In genomic region chr3:131109066-131109685, GRCm38 (mm10) we compare ENCODE assay signal across 9 mouse cellular contexts. TPM values are rescaled to one million over a fixed set of nuclear protein-coding genes. Genes with fewer than 3 reads are reported as not detected.
DNase-seq lines count a peak whose midpoint lies in the region; ATAC-seq and TF ChIP-seq lines count a peak whose summit lies in the region.
"Had no signal": no experiment of that assay in that cellular context is flagged by ENCODE, and none has a peak within 500 bp of the region (broad histone marks: within the 10 kb centered on the region; RNA-seq: fewer than 3 reads in every experiment).

No protein-coding gene starts in this region.

- no peak for TF ChIP-seq POLR2A in testis, adult 2 months (IDR thresholded peaks at IDR 0.05; ENCODE audit: control insufficient read depth, low read depth, low read length)

- peaks cover 2% of the 10 kb centered on the region for H3K27me3 ChIP-seq in testis, adult 2 months (ENCODE audit: control insufficient read depth, insufficient read depth, low read length)
- peaks cover 26% of the 10 kb centered on the region for H3K27me3 ChIP-seq in limb, embryonic 10.5 days (ENCODE audit: low read depth, poor library complexity, severe bottlenecking)
- H3K27me3 ChIP-seq in stomach, embryonic 15.5 days (replicated peaks): peaks cover 86% of the 10 kb centered on the region

- peaks cover 37% of the 10 kb centered on the region for H3K4me1 ChIP-seq in testis, adult 2 months (ENCODE audit: control insufficient read depth, insufficient read depth, low read length)
- peaks cover 69% of the 10 kb centered on the region for H3K4me1 ChIP-seq in limb, embryonic 10.5 days
- H3K4me1 ChIP-seq in stomach, embryonic 15.5 days: peaks cover 39% of the 10 kb centered on the region

- H3K36me3 ChIP-seq in testis, adult 2 months (ENCODE audit: control insufficient read depth, insufficient read depth, low read length): no peaks in the 10 kb centered on the region
- H3K36me3 ChIP-seq in limb, embryonic 10.5 days: 0 out of 2 replicates have a peak, but pooled peaks cover 3% of the 10 kb centered on the region
- H3K36me3 ChIP-seq in stomach, embryonic 15.5 days: no peaks in the 10 kb centered on the region
- H3K36me3 ChIP-seq: liver, embryonic 15.5 days had no signal

- no peak overlapping the region for H3K27ac ChIP-seq in testis, adult 2 months (ENCODE audit: control insufficient read depth, insufficient read depth, low read depth, low read length)
- peak overlapping the region; percentile 97 for H3K27ac ChIP-seq in limb, embryonic 10.5 days
- H3K27ac ChIP-seq in stomach, embryonic 15.5 days: no peak overlapping the region
- H3K27ac ChIP-seq: liver, embryonic 15.5 days had no signal

- peak; percentile 46 for DNase-seq in heart, adult 11 months
- DNase-seq in heart, adult 8-10 months (ENCODE audit: low spot score): no peak
- no peak for DNase-seq in testis, postnatal 14 days (ENCODE audit: low spot score)
- DNase-seq in limb, embryonic 10.5 days (ENCODE audit: low spot score): no peak
- no peak for DNase-seq in layer of hippocampus, postnatal 14 days (ENCODE audit: low spot score in 2 of 2)
- DNase-seq in layer of hippocampus, adult 18-20 months (ENCODE audit: low spot score in 2 of 2): no peak

- no peak overlapping the region for H3K9ac ChIP-seq in stomach, embryonic 15.5 days
- H3K9ac ChIP-seq: liver, embryonic 15.5 days had no signal

- H3K9me3 ChIP-seq in limb, embryonic 10.5 days (replicated peaks): no peaks in the 10 kb centered on the region
- no peaks in the 10 kb centered on the region for H3K9me3 ChIP-seq in stomach, embryonic 15.5 days
- H3K9me3 ChIP-seq: liver, embryonic 15.5 days had no signal

- peak overlapping the region; percentile 29; the same call in 1 of the 2 replicates for H3K4me3 ChIP-seq in testis, adult 2 months (ENCODE audit: control insufficient read depth, low read depth, low read length)
- H3K4me3 ChIP-seq in limb, embryonic 10.5 days: peak overlapping the region; percentile 91
- H3K4me3 ChIP-seq in stomach, embryonic 15.5 days (replicated peaks): no peak overlapping the region
- H3K4me3 ChIP-seq: liver, embryonic 15.5 days had no signal

- no peak for ATAC-seq in stomach, embryonic 15.5 days (ENCODE audit: insufficient read depth, low FRiP score, low read depth)

- no peak for TF ChIP-seq CTCF in testis, adult 2 months (IDR thresholded peaks at IDR 0.05; ENCODE audit: control insufficient read depth, insufficient read depth, insufficient replicate concordance, low read depth, low read length)

- peak overlapping the region; percentile 91; the same call in 1 of the 2 replicates for H3K4me2 ChIP-seq in stomach, embryonic 15.5 days

- WGBS in limb, embryonic 10.5 days: under 1% methylated on average over 15 of the region's 15 CpGs
- WGBS in stomach, embryonic 15.5 days: under 1% methylated on average over 15 of the region's 15 CpGs

RNA-seq across cellular contexts. Expression of gene Lef1, which starts 1.1 kb away (rescaled TPM):
- total RNA-seq in heart, adult 8-10 months (2022): under 1 TPM in 3 of 4 experiments, not detected in 1; 0.14 to 0.31 (median 0.26) TPM
- 84.7 and 86.2 TPM in 2 replicates for polyA plus RNA-seq in testis, adult 2 months (2012; rRNA removed)
- 60.1 and 76.1 TPM in 2 replicates for polyA plus RNA-seq in limb, embryonic 10.5 days (2016; fragmentation: Nextera tagmentation; extraction: Ambion mirVana)
- 0.95 and 0.99 TPM in 2 replicates for polyA plus RNA-seq in stomach, embryonic 15.5 days (2015; fragmentation: Nextera tagmentation; extraction: Ambion mirVana)
- total RNA-seq in layer of hippocampus, postnatal 14 days (2021): 1 to 10 TPM; 9.0 to 9.4 TPM
- total RNA-seq in layer of hippocampus, adult 18-20 months (2021): 1 to 10 TPM; 4.0 to 4.9 TPM
